Mouse (Mus musculus) heart, embryonic 10.5 days (tissue): ENCODE results near the gene Mllt6. TPM values are rescaled to one million over a fixed set of nuclear protein-coding genes. Genes with fewer than 3 reads are reported as not detected.
"Not testable (repeated sequence)": the region's sequence is repeated elsewhere in the genome, so short reads cannot be mapped to it uniquely, and the experiment has no call there.

Source experiments
- DNase-seq: peaks from one replicate; pipeline ENCODE4 v3.0.0-alpha.2; 2017; ENCODE audit warnings: low spot score
- H3K27ac ChIP-seq: fragments of 300-500 bp; sonication (generic); 2 replicates; pipeline ENCODE4 v1.5.1; 2016; ENCODE audit warnings: mild to moderate bottlenecking
- H3K27me3 ChIP-seq: fragments of 300-500 bp; sonication (generic); 2 replicates; pipeline ENCODE4 v1.6.1; 2016; ENCODE audit warnings: mild to moderate bottlenecking; ENCODE audit not compliant: poor library complexity, insufficient read depth, severe bottlenecking
- H3K36me3 ChIP-seq: fragments of 300-500 bp; sonication (generic); 2 replicates; pipeline ENCODE4 v1.6.1; 2016; ENCODE audit warnings: mild to moderate bottlenecking, moderate library complexity
- H3K4me1 ChIP-seq: fragments of 300-500 bp; sonication (generic); 2 replicates; pipeline ENCODE4 v1.6.1; 2016; ENCODE audit warnings: mild to moderate bottlenecking
- H3K4me3 ChIP-seq: fragments of 300-500 bp; sonication (generic); 2 replicates; pipeline ENCODE4 v1.5.1; 2016; ENCODE audit warnings: mild to moderate bottlenecking, moderate library complexity
- H3K9me3 ChIP-seq: fragments of 300-500 bp; sonication (generic); 2 replicates; pipeline ENCODE4 v1.6.1; 2016; ENCODE audit warnings: mild to moderate bottlenecking, moderate library complexity
- WGBS: fragments of 180-500 bp; shearing (Covaris S2); methylation state at CpG from one replicate; pipeline ENCODE4 v1.1.7; 2016; 5-methylcytosine and 5-hydroxymethylcytosine counted together
- microRNA-seq: library from miRNA; unstranded; fragments of <30 nt; microRNA quantifications from one replicate; pipeline ENCODE4, GENCODE M21; 2017
- polyA plus RNA-seq: library from polyadenylated mRNA; unstranded; fragments of >200 nt; fragmentation: Nextera tagmentation; extraction: Ambion mirVana; gene quantifications from 2 replicates; pipeline ENCODE4 v1.2.1, GENCODE M21; 2016

Gene Mllt6
- polyA plus RNA-seq, 1 experiment from 2014 or later, result 2.2 TPM

- Histone ChIP-seq H3K4me3 (no peak overlapping the region), H3K27me3 (no peaks in the 10 kb centered on the region), H3K9me3 (no peaks in the 10 kb centered on the region), H3K27ac (no peak overlapping the region), H3K4me1 (peaks cover 14% of the 10 kb centered on the region), H3K36me3 (peaks cover 95% of the 10 kb centered on the region)
- 90% methylated on average over 4 of the region's 4 CpGs for WGBS
- no peak for DNase-seq
These were observed 58.1 kb downstream of the Mllt6 start for GRCm38 (mm10) chr11:97721338-97721737.

- peaks cover 10% of the 10 kb centered on the region for H3K4me1 ChIP-seq
- H3K27me3 ChIP-seq, result no peaks in the 10 kb centered on the region
- WGBS, result 69% methylated on average over 7 of the region's 7 CpGs
- DNase-seq, result no peak
- no peak overlapping the region for H3K27ac ChIP-seq
- no peak overlapping the region for H3K4me3 ChIP-seq
- peaks cover 95% of the 10 kb centered on the region for H3K36me3 ChIP-seq
- H3K9me3 ChIP-seq, result no peaks in the 10 kb centered on the region
These were observed 60.5 kb downstream of the Mllt6 start for GRCm38 (mm10) chr11:97723709-97724108.

GRCm38 (mm10) chr11:97728311-97728710, 65.1 kb downstream of the Mllt6 start:
- WGBS, result 68% methylated on average over 7 of the region's 7 CpGs

GRCm38 (mm10) chr11:97728730-97729129, 65.5 kb downstream of the Mllt6 start:
- 69% methylated on average over 7 of the region's 7 CpGs for WGBS
- no peaks in the 10 kb centered on the region for H3K9me3 ChIP-seq
- H3K36me3 ChIP-seq, result peaks cover 80% of the 10 kb centered on the region
- no peak overlapping the region for H3K4me3 ChIP-seq
- H3K27me3 ChIP-seq, result no peaks in the 10 kb centered on the region
- H3K27ac ChIP-seq, result peak overlapping the region; percentile 12; the same call in 1 of the 2 replicates
- H3K4me1 ChIP-seq, result peaks cover 17% of the 10 kb centered on the region
- DNase-seq, result no peak

More at GRCm38 (mm10) chr11:97728311-97728710, 65.1 kb downstream of the Mllt6 start:
- no peaks in the 10 kb centered on the region for H3K27me3 ChIP-seq
- H3K4me3 ChIP-seq, result no peak overlapping the region
- no peak overlapping the region for H3K27ac ChIP-seq
- peaks cover 13% of the 10 kb centered on the region for H3K4me1 ChIP-seq
- DNase-seq, result no peak
- peaks cover 84% of the 10 kb centered on the region for H3K36me3 ChIP-seq
- no peaks in the 10 kb centered on the region for H3K9me3 ChIP-seq

GRCm38 (mm10) chr11:97733689-97734088, 70.5 kb downstream of the Mllt6 start:
- DNase-seq, result no peak
- H3K4me1 ChIP-seq, result peaks cover 20% of the 10 kb centered on the region
- peak overlapping the region; percentile 3; the same call in 1 of the 2 replicates for H3K4me3 ChIP-seq
- whole genome bisulfite sequencing, result 44% methylated on average over 10 of the region's 10 CpGs
- peaks cover 40% of the 10 kb centered on the region for H3K36me3 ChIP-seq
- H3K27me3 ChIP-seq, result no peaks in the 10 kb centered on the region
- 0 out of 2 replicates have a peak overlapping the region, but pooled peaks have one; percentile 16 for H3K27ac ChIP-seq
- no peaks in the 10 kb centered on the region for H3K9me3 ChIP-seq

GRCm38 (mm10) chr11:97734810-97735209, 71.6 kb downstream of the Mllt6 start:
- H3K4me3 ChIP-seq, DNase-seq, H3K27me3 ChIP-seq, H3K9me3 ChIP-seq, H3K27ac ChIP-seq: not testable (repeated sequence)
- peaks cover 30% of the 10 kb centered on the region for H3K36me3 ChIP-seq
- H3K4me1 ChIP-seq, result peaks cover 11% of the 10 kb centered on the region
- 84% methylated on average over 5 of the region's 5 CpGs for WGBS

Small RNAs within 50 kb of the gene (microRNA-seq; reads per million reads assigned to microRNA genes)
- gene Gm24158 (not detected), gene Mir6927 (0.76 reads per million)

Other genes with a start within 250 kb of the Mllt6 start
- gene Arhgap23, start 247.9 kb upstream of the Mllt6 start, polyA plus RNA-seq, result 6.8 and 7.8 TPM in 2 replicates
- 1.3 TPM in 2 replicates for gene 4933428G20Rik, start 163.1 kb upstream of the Mllt6 start, polyA plus RNA-seq
- 0.05 and 0.14 TPM in 2 replicates for gene Srcin1, start 87.2 kb upstream of the Mllt6 start, polyA plus RNA-seq
- gene Epop, start 33.7 kb upstream of the Mllt6 start, polyA plus RNA-seq, result 1.9 and 8.5 TPM in 2 replicates
- gene Cisd3, start 22.4 kb downstream of the Mllt6 start, polyA plus RNA-seq, result 49.8 and 52.8 TPM in 2 replicates
- gene Pcgf2, start 37.1 kb downstream of the Mllt6 start, polyA plus RNA-seq, result 9.7 and 13.5 TPM in 2 replicates
- gene Psmb3, start 40.0 kb downstream of the Mllt6 start, polyA plus RNA-seq, result 517 and 557 TPM in 2 replicates
- gene Pip4k2b, start 81.3 kb downstream of the Mllt6 start, polyA plus RNA-seq, result 0.96 and 1.3 TPM in 2 replicates
- 11.6 and 17.0 TPM in 2 replicates for gene Cwc25, start 103.1 kb downstream of the Mllt6 start, polyA plus RNA-seq
- gene 1700001P01Rik, start 112.5 kb downstream of the Mllt6 start, polyA plus RNA-seq, result 0.30 TPM in 1 of 2 replicates, not detected in the other
- gene Rpl23, start 119.0 kb downstream of the Mllt6 start, polyA plus RNA-seq, result 387 and 414 TPM in 2 replicates
- 50.8 and 65.1 TPM in 2 replicates for gene Lasp1, start 135.6 kb downstream of the Mllt6 start, polyA plus RNA-seq
- 9.2 and 9.6 TPM in 2 replicates for gene B230217C12Rik, start 177.4 kb downstream of the Mllt6 start, polyA plus RNA-seq
- gene Fbxo47, start 220.7 kb downstream of the Mllt6 start, polyA plus RNA-seq, result 0.55 and 0.70 TPM in 2 replicates